Mouse (Mus musculus) neural tube, embryonic 13.5 days (tissue): ENCODE measurements around the gene Tstd1. TPM values are rescaled to one million over a fixed set of nuclear protein-coding genes. Genes with fewer than 3 reads are reported as not detected.

Experiments
- ATAC-seq: fragments of 200-750 bp; cut with Nextera tagmentation; 2 replicates; pipeline ENCODE4 v1.8.0; 2017; ENCODE audit warnings: low read depth, mild to moderate bottlenecking, moderate TSS enrichment, moderate library complexity
- H3K27ac ChIP-seq: fragments of 300-500 bp; sonication (generic); replicated peaks from 2 replicates; pipeline ENCODE4 v1.5.1; 2015; ENCODE audit warnings: moderate library complexity, mild to moderate bottlenecking, inconsistent platforms
- H3K27me3 ChIP-seq: fragments of 300-500 bp; sonication (generic); 2 replicates; pipeline ENCODE4 v1.6.1; 2015; ENCODE audit warnings: mild to moderate bottlenecking, inconsistent platforms
- H3K36me3 ChIP-seq: fragments of 300-500 bp; sonication (generic); 2 replicates; pipeline ENCODE4 v1.6.1; 2015; ENCODE audit warnings: mild to moderate bottlenecking, inconsistent platforms
- H3K4me1 ChIP-seq: fragments of 300-500 bp; sonication (generic); replicated peaks from 2 replicates; pipeline ENCODE4 v1.6.1; 2015; ENCODE audit warnings: inconsistent platforms
- H3K4me2 ChIP-seq: fragments of 300-500 bp; sonication (generic); 2 replicates; pipeline ENCODE4 v1.6.1; 2015; ENCODE audit warnings: inconsistent platforms, mild to moderate bottlenecking, moderate library complexity
- H3K4me3 ChIP-seq: fragments of 300-500 bp; sonication (generic); 2 replicates; pipeline ENCODE4 v1.5.1; 2015; ENCODE audit warnings: mild to moderate bottlenecking, inconsistent platforms
- H3K9ac ChIP-seq: fragments of 300-500 bp; sonication (generic); 2 replicates; pipeline ENCODE4 v1.6.1; 2015; ENCODE audit warnings: moderate library complexity, mild to moderate bottlenecking, inconsistent platforms
- H3K9me3 ChIP-seq: fragments of 300-500 bp; sonication (generic); 2 replicates; pipeline ENCODE4 v1.6.1; 2016; ENCODE audit warnings: inconsistent platforms
- WGBS: fragments of 180-500 bp; shearing (Covaris S2); methylation state at CpG from one replicate; pipeline ENCODE4 v1.1.7; 2015; 5-methylcytosine and 5-hydroxymethylcytosine counted together
- polyA plus RNA-seq: library from polyadenylated mRNA; unstranded; fragments of >200 nt; fragmentation: Nextera tagmentation; extraction: Ambion mirVana; gene quantifications from 2 replicates; pipeline ENCODE4 v1.2.1, GENCODE M21; 2015

Tstd1 gene
- polyA plus RNA-seq, 1 experiment from 2014 or later, result 8.5 TPM

DNA sequence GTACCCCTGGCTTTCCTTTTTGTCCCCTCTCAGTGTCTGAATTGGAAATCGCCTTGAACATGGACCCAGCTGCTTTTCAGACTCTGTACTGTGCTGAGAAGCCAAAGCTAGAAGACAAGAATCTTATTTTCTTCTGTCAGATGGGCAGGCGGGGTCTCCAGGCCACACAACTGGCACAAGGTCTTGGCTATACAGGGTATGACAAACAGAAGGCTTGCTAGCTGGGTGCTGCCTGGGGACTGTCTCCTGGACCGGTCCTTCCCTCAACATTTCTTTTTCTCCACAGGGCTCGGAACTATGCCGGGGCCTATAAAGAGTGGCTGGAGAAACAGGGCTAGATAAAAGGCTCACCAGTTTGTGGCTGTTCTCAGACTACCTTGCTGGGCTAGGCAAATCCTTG, 1.2 kb downstream of the Tstd1 start:
- H3K36me3 ChIP-seq, result peaks cover 65% of the 10 kb centered on the region
- peak overlapping the region; percentile 57 for H3K27ac ChIP-seq
- no peak overlapping the region for H3K9ac ChIP-seq
- peak; percentile 28; the same call in 1 of the 2 replicates for ATAC-seq
- no peak overlapping the region for H3K4me2 ChIP-seq
- H3K4me3 ChIP-seq, result no peak overlapping the region
- H3K4me1 ChIP-seq, result peaks cover 5% of the 10 kb centered on the region; the same call in 1 of the 2 replicates
- WGBS, result 77% methylated on average over 5 of the region's 5 CpGs
- no peaks in the 10 kb centered on the region for H3K9me3 ChIP-seq
- H3K27me3 ChIP-seq, result no peaks in the 10 kb centered on the region

DNA sequence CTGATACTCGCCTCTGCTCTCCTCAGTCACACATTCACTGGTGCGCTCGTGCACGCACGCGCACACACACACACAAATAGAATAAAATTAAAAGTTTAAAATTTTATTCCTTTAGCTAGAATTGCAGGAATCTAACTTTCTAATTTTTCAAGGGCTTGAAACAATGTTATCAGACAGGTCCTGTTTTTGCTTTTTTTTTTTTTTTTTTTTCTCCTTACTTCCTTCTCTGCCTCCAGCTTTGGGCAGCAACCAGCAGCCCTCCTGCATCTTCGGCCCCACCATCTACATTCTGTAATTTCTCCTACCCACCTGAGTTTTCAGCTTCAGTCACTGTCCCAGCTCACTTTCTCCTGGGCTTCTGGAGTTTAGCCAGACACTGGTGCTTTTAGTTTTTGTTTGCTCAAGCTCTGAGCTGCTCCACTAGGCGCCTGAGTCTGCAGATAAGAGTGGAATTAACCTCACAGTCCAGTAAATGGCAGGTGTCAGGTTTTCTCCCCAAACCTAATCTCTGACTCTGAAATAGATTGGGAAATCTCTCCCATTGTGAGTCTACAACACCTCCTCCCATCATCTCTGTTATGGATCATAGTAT, 3.9 kb downstream of the Tstd1 start:
- Histone ChIP-seq H3K4me2 (no peak overlapping the region), H3K9me3 (no peaks in the 10 kb centered on the region), H3K27me3 (no peaks in the 10 kb centered on the region), H3K9ac (no peak overlapping the region), H3K4me1 (peaks cover 5% of the 10 kb centered on the region; the same call in 1 of the 2 replicates), H3K36me3 (peaks cover 39% of the 10 kb centered on the region), H3K4me3 (no peak overlapping the region), H3K27ac (no peak overlapping the region)
- WGBS, result 89% methylated on average over 8 of the region's 8 CpGs
- ATAC-seq, result no peak

DNA sequence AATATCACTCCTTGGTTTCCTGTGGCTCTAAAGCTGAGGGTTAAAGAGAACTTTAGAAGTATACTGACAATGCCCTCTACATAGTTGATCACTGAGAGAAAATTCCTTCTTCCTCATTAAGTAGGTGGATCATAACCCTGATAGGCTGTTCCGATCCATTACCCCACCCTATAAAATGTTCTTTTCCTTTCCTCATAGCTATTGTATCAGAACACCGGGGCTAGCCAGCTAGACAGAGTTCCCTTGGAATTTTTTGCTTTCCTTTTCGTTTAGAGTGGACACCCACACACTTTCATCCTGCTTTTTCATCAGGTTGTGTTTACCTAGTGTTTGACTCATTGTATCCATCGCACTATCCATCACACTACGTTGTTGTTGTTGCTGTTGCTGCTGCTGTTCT, 6.0 kb downstream of the Tstd1 start:
- no peak overlapping the region for H3K9ac ChIP-seq
- H3K4me1 ChIP-seq, result no peaks in the 10 kb centered on the region

DNA sequence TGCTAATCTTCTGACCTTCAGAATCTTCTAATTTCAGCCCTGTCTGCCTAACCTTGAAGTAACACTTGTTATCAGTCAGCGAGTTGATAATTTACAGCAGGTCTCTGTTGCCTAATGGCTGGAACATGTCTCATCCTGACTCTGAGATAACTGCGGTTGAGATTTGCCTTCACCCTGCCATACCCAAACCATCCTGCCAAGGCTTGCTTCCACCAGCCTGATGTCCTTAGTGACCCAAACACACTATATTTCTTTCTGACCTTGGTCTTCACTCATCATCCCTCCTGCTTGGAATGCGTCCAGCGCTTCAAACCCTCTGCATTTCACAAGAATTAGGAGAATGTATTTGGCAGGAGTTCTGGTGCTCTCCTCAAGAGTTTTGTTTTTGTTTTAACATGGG, 6.5 kb downstream of the Tstd1 start:
- peaks cover 14% of the 10 kb centered on the region for H3K36me3 ChIP-seq

More for the DNA sequence above, 6.0 kb downstream of the Tstd1 start:
- WGBS, result 81% methylated on average over 5 of the region's 5 CpGs
- no peak for ATAC-seq
- Histone ChIP-seq H3K27ac (no peak overlapping the region), H3K4me2 (no peak overlapping the region), H3K9me3 (no peaks in the 10 kb centered on the region; the same call in 1 of the 2 replicates), H3K36me3 (peaks cover 18% of the 10 kb centered on the region), H3K27me3 (no peaks in the 10 kb centered on the region), H3K4me3 (no peak overlapping the region)

DNA sequence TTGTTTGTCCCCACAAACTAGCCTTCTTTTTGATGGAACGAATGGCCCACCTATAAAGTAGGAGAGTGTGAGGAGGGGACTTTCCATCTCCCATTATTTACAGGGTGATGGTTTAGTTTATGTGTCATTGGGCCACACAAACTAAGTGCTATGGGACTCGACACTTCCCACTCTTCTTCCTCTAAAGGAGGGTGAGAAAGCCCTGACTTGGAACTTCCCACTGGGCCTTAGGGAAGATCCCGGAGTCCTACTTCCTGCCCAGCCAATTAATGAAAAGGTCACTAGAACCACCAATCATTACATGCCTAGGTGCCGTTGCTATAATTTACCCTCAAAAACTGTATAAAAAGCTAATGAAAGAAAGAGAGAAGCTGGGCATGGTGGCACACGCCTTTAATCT, 13.5 kb downstream of the Tstd1 start:
- H3K4me1 ChIP-seq, result peaks cover 4% of the 10 kb centered on the region
- H3K9ac ChIP-seq, result no peak overlapping the region
- H3K27me3 ChIP-seq, result peaks cover 19% of the 10 kb centered on the region
- no peak overlapping the region for H3K27ac ChIP-seq
- H3K4me3 ChIP-seq, result no peak overlapping the region
- WGBS, result 72% methylated on average over 5 of the region's 5 CpGs
- H3K4me2 ChIP-seq, result no peak overlapping the region
- H3K9me3 ChIP-seq, result no peaks in the 10 kb centered on the region; the same call in 1 of the 2 replicates
- no peak for ATAC-seq
- H3K36me3 ChIP-seq, result no peaks in the 10 kb centered on the region

More for the DNA sequence above, 6.5 kb downstream of the Tstd1 start:
- Histone ChIP-seq H3K4me1 (no peaks in the 10 kb centered on the region), H3K9me3 (no peaks in the 10 kb centered on the region; the same call in 1 of the 2 replicates), H3K27me3 (no peaks in the 10 kb centered on the region), H3K4me3 (no peak overlapping the region), H3K9ac (no peak overlapping the region), H3K27ac (no peak overlapping the region), H3K4me2 (no peak overlapping the region)
- ATAC-seq, result no peak
- 86% methylated on average over 4 of the region's 4 CpGs for WGBS

DNA sequence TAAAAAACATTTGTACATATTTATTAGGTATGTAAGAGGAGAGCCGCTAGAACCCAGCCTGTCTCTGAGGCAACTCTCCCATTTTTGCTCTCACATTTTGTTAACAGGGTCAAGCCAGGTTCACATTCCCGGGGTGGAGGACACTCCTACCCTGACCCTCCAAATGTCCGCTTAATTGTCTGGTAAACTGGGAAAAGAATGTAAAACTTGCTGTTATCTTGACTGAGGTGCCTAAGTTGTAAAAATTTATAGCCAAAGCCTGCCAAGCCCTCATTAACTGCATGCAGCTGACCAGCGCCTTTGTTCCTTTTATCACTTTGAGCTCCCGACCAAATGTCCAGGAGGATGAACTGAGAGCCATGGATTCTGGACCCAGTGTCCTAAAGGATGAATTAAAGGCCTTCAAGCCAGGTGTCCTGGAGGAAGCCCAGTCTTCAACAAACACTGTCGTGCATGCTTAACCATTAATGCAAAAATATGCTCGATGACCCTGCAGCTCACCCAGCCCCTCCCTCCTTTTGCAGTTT, 16.7 kb downstream of the Tstd1 start:
- Histone ChIP-seq H3K4me3 (no peak overlapping the region), H3K9me3 (no peaks in the 10 kb centered on the region), H3K36me3 (no peaks in the 10 kb centered on the region), H3K4me1 (peaks cover 26% of the 10 kb centered on the region), H3K27ac (no peak overlapping the region), H3K4me2 (no peak overlapping the region), H3K27me3 (peaks cover 48% of the 10 kb centered on the region), H3K9ac (no peak overlapping the region)
- no peak for ATAC-seq
- 8% methylated on average over 7 of the region's 7 CpGs for WGBS

DNA sequence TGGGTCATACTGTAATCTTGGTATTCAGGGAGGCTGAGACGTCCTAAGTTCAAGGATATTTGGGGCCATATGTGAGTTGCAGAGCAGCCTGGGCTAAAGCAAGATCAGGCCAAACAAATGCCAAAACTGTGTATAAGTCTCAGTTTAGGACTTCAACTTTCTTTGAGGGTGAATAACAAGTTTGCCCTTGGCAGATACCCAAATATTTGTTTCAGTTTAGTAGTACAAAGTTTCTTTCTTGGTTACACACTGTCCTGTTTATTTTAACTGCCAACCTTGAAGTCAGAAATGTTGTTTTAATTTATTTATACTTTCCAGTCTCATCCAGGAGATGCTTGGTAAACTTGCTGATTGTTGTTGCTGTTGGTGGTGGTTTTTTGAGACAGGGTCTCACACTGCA, 17.3 kb downstream of the Tstd1 start:
- Histone ChIP-seq H3K4me2 (no peak overlapping the region), H3K4me1 (peaks cover 26% of the 10 kb centered on the region), H3K36me3 (no peaks in the 10 kb centered on the region), H3K9ac (no peak overlapping the region), H3K27ac (no peak overlapping the region), H3K27me3 (peaks cover 48% of the 10 kb centered on the region), H3K9me3 (no peaks in the 10 kb centered on the region), H3K4me3 (no peak overlapping the region)
- 40% methylated on average over 1 of the region's 1 CpGs for WGBS
- ATAC-seq, result no peak

DNA sequence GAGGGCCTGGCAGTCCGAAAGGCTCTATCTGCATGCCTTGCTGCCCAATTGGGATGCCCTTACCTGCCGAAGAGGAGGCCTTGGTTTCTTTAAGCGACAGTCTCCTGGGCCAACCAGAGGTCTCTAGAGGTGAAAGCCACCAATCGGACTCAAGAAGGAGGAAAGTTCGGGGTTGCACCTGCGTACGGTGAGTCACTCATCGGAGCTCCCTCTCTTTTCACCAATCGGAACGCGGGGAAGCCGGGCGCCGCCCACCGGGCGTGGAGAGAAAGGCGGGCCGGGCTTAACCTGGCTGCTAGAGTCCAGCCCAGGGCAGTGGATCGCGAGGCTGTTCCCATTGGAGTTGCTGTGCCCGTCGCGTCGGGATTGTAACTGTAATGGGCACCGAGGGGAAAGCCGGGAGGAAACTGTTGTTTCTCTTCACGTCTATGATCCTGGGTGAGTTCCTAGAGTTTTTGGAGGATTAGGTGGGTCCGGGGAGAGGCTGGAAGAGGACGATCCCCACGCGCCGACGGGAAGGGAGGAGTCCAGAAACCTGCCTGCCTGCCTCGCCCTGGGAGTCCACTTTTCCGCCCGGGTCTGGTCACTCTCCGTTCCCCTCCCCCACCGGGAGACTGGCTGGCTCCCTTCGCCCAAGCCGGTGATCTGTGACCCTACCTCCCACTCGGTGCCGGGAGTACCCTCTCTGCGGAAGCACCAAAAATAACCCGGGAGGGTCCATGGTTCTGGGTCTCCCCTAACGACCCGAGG, 18.8 kb downstream of the Tstd1 start, which contains the start of gene F11r:
Gene F11r, plus strand, starts transcription at position 272 of the 750 bp plus-strand sequence.
- Histone ChIP-seq H3K9ac (peak within 1 kb of the TSS; percentile 56), H3K4me2 (peak within 1 kb of the TSS; percentile 58), H3K27ac (no peak within 1 kb of the TSS; the same call in 1 of the 2 replicates), H3K4me1 (peaks cover 26% of the 10 kb centered on the region), H3K36me3 (no peaks in the 10 kb centered on the region), H3K9me3 (no peaks in the 10 kb centered on the region), H3K27me3 (peaks cover 48% of the 10 kb centered on the region), H3K4me3 (peak within 1 kb of the TSS; percentile 39)
- ATAC-seq, result 0 out of 2 replicates have a peak, but pooled peaks have one; percentile 40
- WGBS, result under 1% methylated on average over 46 of the region's 46 CpGs

DNA sequence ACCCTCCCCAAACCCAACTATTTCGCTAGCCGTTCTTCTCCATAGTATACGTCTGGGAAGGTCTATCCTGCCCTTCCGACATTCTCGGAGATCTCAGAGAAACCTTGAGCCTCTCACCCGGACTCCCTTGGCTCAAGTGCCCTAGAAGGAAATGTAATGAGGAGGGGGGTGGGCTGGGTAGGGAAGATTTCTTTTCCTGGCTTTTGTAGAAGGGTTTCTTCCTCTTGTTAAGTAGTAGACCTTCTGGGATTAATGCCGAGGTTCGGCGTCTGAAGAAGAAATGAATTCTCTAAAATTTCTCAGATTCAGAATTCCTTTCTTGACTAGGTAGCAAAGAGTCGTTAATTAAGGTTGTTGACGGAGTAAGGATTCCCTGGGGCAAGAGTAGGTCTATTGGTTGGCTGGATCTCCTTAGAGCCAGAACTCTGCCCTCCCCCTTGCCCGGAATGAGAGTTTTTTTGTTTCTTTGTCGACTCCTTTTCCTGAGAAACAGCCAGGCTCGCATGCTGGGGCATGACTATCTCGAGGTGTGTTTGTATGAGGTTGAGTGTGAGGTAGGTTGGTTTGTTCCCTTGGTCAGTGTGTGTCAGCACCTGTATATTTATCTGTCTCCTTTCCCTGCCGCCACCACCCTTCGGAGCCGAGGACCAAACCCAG, 19.5 kb downstream of the Tstd1 start:
- H3K9ac ChIP-seq, result peak overlapping the region; percentile 56; the same call in 1 of the 2 replicates
- WGBS, result 5% methylated on average over 18 of the region's 18 CpGs
- H3K36me3 ChIP-seq, result no peaks in the 10 kb centered on the region
- peaks cover 26% of the 10 kb centered on the region for H3K4me1 ChIP-seq
- H3K27me3 ChIP-seq, result peaks cover 48% of the 10 kb centered on the region
- no peak for ATAC-seq
- H3K4me2 ChIP-seq, result peak overlapping the region; percentile 58
- H3K27ac ChIP-seq, result no peak overlapping the region; the same call in 1 of the 2 replicates
- H3K4me3 ChIP-seq, result peak overlapping the region; percentile 39
- no peaks in the 10 kb centered on the region for H3K9me3 ChIP-seq

DNA sequence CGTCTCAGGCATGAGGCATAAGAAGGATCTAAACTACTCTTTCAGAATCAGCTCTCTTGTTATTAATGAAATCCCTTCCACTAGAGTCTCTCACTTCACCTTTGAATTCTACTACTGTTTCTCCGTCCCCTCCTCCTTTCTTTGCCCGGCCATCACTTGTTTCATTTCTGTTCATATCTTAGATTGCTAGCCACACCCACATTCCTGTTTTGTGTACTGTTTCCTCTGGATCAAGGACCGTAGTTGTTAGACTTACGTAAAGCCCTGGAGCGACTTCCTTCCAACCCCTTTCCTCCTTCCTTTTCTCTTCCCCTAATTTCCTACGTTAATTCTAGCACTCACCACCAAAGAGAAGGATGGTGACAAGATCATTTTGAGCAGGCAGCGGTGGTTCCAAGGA, 20.4 kb downstream of the Tstd1 start:
- H3K9ac ChIP-seq, result no peak overlapping the region
- no peak for ATAC-seq
- 0 out of 2 replicates have a peak, but pooled peaks cover 4% of the 10 kb centered on the region for H3K9me3 ChIP-seq
- peaks cover 48% of the 10 kb centered on the region for H3K27me3 ChIP-seq
- H3K4me3 ChIP-seq, result peak overlapping the region; percentile 39; the same call in 1 of the 2 replicates
- no peaks in the 10 kb centered on the region for H3K36me3 ChIP-seq
- H3K27ac ChIP-seq, result no peak overlapping the region
- WGBS, result 42% methylated on average over 8 of the region's 8 CpGs
- peaks cover 26% of the 10 kb centered on the region for H3K4me1 ChIP-seq
- H3K4me2 ChIP-seq, result peak overlapping the region; percentile 58

DNA sequence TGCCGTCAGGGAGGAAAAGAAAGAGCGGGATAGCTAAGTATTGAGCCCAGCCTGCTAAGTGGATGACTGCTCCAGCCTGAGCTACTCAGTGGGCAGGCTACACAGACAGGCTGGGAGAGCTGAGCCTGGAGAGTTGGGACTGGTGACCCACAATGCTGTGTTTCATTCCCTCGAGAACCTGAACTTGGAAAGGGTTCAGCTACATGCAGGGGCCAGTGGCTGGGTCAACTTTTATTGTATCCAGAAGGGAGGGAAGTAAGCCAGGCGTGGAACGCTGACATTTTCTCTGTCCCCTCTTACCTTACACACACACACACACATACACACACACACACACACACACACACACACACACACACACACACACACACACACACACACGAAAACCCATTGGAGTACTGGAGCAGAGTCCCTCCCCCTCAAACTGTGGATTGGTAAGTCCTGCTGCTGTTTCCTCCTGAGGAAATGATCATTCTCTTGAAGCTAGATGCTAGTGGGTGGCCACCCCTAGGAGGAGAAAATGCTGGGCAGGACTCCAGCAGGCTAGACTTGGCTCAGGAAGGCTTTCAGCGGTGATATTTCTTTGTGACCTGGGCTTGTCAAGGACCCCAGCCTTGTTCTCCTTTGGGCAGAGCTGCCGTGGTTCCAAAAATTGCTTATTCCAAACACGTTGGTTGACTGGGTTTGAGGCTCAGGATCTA, 21.5 kb downstream of the Tstd1 start:
- 34% methylated on average over 9 of the region's 9 CpGs for WGBS
- 0 out of 2 replicates have a peak overlapping the region, but pooled peaks have one; percentile 28 for H3K9ac ChIP-seq
- H3K36me3 ChIP-seq, result no peaks in the 10 kb centered on the region
- 0 out of 2 replicates have a peak overlapping the region, but pooled peaks have one; percentile 6 for H3K4me3 ChIP-seq
- H3K9me3 ChIP-seq, result 0 out of 2 replicates have a peak, but pooled peaks cover 4% of the 10 kb centered on the region
- H3K27ac ChIP-seq, result peak overlapping the region; percentile 52
- peak; percentile 60; the same call in 1 of the 2 replicates for ATAC-seq
- peaks cover 48% of the 10 kb centered on the region for H3K27me3 ChIP-seq
- H3K4me2 ChIP-seq, result peak overlapping the region; percentile 58
- H3K4me1 ChIP-seq, result peaks cover 26% of the 10 kb centered on the region
